Mouse (Mus musculus) layer of hippocampus, postnatal 10 days (tissue): ENCODE measurements around the gene Trim8. TPM values are rescaled to one million over a fixed set of nuclear protein-coding genes. Genes with fewer than 3 reads are reported as not detected.
A peak's percentile ranks its signal among the peaks of the same experiment; 100 is the strongest.

Experiments used
- DNase-seq, 2 experiments: peaks; one replicate each; pipeline ENCODE4 v3.0.0; 2021; ENCODE audit warnings: low spot score in 2 of 2
- total RNA-seq, 2 experiments: library from RNA; stranded (reverse); gene quantifications; 2 replicates each; pipeline ENCODE4 v1.2.3; 2021

The Trim8 gene
- total RNA-seq, 2 experiments from 2014 or later, result 108 to 111 TPM

DNA sequence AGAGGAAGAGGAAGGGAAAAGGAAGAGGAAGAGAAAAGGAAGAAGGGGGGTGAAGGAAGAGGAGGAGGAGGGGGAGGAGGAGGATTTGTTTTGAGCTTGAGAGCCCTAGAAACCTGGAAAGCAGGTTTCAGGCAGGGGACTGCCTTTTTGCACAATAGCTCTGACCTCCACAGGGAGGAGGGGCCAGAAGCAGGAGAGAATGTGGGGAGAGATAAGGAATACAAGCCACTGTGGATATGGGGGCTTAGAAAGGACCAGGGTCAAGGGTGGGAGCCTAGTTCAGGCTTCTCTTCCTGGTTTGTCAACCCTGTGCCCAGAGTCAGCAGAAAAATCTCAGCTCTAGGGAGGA, 21.6 kb downstream of the Trim8 start:
- no peak for DNase-seq

DNA sequence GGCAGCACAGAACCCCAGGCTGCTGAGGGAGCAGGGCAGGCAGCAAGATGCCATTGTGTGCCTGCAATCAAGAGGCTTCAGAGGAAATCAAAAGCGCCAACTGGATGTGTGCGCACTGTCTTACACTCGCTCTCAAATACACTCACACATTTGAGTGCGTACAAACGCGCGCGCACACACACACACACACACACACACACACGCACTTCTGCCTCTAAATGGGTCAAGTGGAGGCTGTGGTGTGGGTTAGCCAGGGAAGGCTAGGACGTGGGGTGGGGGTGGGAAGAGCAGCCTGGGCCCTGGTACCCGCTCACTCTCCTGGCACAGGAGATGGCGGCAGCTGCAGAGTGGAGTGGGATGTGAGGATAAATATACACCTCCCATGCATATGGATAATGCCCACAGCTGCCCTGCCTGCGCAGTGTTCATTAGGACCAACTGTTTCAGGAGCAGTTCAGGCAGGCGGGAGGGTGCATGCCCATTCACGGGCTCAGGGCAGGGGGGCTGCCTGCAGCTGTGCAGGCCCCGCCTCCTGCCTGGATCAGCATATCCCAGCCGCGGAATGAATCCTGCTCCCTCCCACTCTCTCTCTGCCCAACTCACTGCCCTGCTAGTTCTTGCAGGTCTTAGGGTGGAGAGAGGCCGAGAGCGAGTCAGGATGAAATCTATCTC, 22.1 kb downstream of the Trim8 start:
- DNase-seq, result peak in 1 of 2 experiments; percentile 72

DNA sequence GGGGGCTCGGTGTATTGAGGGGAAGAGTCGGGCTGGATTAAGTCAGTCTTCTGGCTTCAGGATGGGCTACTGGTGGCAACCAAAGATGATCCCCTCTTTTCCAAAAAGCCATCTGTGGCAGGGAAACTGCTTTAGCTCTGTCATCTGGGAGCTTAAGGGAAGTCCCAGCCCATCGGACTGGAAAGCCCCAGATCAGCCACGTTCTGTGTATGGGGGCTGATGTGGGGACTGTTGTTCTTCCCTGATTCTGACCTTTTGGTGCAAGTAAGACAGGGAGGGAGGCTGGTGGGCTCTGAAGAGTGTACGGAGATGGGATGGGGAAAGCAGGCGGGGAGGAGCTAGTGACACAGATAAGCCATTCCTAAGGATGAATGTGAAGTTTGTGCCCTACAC, 22.6 kb downstream of the Trim8 start:
- no peak for DNase-seq

DNA sequence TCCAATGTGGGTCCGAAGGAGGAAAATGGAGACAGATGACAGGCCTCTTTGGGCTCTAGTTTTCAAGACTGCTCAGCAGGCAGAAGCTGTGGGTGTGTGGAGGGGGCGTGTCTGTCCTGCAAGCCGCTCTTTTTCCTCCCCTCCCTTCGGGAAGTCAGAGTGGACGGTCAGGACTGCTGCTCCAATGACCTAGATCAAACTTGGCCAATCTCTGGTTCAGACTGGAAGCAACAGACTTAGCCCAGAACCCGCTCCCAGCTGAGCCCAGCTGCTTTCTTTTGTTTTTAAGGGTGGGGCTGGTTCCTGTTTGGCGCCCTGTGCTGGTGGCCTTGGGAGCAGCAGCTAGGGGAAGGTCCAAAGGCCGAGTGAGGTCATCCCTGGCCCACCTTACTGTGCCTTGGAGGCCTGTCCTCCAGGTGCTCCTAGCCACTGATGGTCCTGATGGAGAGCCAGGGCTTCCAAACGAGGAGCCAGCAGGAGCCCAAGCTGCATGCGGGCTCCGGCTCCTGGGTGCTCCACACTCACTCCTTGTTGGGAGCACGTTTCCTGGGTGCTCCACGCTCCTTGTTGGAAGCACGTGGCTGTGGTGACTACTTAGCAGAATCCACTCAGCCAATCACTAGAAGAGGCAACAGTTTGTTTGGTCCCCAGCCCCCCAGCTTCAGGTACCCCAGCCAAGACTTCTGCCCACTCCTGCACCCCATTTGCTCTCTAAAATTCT, 23.3 kb downstream of the Trim8 start:
- DNase-seq, result no peak

DNA sequence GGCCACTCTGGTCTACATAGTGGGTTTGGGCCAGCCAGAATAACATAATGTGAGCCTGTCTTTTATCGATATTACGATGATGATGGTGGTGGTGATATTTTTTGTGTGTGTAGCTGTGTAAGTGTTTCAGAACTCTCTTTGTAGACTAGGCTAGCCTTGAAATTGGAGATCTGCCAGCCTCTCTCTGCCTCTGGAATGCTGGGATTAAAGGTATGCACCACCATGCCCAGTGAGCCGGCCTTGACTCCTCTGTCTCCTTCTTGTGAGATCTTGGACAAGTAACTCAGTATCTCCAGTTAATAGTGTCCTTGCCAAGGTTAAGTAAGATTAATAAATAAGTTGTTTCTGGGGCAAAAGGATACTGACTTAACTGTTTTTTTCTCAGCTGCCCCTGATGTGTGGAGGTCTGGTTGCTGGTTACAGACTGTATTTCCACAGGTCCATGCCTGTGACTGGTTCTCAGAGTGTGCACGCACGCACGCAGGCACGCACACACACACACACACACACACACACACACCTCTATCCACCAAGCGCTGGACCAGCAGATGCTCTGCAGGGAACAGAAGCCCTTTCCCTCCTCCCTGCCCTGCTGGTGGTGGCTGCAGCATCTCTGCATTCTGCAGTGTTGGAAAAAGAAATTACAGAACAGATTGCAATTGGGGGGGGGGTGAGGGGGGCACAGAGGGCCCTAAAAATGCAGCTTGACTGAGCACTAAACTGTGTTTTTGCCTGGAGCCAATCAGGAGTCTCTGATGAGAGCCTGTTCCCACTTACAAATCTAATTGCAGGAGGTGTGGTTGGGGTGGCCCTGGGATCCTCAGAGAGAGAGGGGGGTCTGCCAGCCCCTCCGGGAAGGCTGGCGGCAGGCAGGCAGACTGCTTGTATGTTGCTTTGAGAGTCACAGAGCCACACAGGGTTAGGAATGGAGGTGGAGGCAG, 24.5 kb downstream of the Trim8 start:
- DNase-seq, result no peak

DNA sequence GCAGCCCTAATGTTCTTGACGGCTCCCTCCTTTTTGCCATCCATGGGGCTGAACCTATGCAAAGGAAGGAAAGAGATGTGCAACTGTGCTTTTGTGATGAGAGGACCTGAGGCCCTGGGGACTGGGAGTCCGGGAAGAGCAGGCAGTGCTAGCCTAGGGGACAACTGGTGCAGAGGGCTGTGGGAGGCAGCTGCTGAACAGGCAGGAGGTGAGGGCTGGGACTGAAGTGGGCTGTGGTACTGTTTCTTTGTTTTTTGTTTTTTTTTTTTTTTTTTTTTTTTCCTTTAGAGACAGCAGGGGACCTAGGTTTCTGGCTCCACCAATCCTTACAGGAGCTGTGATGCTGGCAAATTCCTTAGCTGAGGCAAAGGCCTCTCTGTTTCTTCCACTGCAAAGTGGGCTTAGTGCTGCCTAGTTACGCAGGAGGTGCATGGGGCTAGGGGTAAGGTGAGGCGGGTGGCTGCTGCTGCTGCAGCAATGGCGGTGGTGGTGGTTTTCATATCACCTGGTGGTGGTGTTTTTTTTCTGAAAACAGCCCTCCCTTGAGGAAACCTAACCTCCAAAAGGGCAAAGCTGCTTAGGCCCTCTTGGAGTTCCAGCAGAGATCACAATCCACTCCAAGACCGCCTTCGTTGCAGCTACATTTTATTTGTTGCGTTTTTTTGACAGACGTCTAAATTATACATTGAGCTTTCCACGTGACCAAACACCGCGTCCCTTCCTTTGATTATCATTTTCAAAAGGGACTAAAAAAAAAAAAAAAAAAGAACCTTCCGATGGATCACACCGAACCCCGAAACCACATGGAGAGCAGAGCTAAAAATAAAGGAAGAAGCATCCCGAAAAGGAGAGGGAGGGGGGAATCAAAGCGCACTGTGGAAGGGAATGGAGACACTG, 26.4 kb downstream of the Trim8 start:
- DNase-seq, result no peak

DNA sequence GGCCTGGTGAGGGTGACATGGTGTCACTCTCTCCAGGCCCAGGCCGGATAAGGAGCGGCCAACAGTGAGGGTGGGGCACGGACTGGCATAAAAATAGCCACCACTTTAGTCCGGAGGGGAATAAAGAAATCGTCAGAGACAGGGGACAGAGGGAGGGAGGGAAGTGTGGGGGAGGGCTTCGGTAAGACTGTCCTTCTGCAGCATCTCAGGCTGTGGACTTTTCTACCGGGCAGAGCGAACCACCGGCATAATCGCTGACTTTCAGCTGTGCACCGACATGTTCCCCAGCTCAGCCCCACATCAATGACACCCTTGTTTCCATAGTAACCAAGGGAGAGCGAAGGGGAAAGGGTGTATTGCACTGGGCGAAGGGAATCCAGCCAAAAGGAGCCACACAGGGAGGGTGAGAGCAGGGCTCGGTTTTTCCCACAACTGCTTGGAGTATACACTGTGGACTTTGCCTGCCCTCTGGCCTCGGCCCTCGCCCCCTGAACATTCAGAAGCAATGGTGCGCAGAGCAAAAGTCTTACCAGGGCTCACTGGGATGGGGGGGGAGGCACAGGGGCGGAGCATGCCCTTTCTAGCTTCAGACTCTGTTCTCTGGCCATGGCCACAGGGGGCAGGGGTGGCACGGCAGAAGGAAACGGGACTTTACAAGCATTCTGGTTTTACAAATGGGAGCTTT, 27.2 kb downstream of the Trim8 start:
- DNase-seq, result no peak

DNA sequence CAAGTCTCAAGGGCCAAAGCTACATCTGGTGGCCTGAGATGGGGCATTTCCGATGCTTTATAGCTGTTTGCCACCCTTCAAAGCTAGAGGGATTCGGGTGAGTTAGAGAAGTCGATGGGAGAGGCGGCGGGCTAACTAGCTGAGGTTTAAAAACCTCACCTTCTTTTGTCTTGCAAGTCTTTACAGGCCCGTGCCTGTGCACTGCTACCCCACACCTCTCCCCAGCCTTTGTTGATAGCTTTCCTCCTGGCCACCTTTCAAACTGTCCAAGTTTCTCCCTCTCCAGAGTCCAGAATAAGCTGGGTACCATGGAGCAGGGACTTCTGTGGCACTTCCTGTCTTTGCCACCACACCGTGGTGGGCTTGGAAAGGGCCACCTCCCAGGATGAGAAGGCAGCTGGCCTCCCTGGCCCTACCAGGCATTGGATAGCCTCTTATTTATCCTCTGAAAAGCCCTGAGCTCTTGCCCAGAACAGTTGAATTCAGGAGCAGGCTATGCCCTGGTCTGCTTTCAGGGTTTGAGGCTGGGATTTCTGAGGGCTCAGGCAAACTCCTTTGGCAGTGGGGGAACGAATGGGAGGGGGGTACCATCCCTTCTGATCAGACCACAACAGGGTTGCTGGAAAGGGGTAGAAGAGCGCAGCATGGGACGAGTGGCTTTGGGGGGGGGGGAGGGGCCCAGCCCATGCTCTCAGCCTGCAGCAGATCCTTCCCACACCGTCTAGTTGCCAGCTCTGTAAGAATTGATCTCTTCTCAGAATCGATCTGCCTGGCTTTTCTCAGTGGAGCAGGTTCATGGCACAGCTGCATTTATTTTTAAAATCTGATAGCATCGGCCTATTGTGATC, 28.3 kb downstream of the Trim8 start:
- no peak for DNase-seq

DNA sequence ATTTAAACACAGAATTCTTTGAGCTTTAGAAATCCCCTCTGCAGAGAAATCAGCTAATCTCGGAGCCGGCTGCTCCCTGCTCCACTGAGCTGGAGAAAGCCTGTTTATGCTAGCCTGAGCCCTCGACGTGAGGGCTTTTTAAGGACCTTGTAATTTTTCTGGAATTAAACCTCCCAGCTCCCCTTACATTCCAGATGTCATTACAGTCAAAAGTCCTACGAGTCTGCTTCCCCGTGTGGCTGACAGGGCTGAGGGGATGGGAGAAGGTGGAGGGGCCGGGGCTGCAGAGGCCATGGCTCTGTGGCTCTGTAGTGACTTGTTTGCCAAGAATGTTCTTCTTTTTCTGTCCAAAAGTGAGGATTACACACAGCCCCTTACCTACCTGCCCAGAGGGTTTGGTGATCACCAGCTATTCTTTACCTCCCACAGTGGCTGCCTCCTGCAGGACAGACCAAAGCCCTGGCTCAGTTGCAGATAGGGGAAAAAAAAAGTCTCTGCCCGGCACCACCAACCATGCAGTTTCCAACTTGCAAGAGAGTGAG, 29.0 kb downstream of the Trim8 start:
- no peak for DNase-seq

DNA sequence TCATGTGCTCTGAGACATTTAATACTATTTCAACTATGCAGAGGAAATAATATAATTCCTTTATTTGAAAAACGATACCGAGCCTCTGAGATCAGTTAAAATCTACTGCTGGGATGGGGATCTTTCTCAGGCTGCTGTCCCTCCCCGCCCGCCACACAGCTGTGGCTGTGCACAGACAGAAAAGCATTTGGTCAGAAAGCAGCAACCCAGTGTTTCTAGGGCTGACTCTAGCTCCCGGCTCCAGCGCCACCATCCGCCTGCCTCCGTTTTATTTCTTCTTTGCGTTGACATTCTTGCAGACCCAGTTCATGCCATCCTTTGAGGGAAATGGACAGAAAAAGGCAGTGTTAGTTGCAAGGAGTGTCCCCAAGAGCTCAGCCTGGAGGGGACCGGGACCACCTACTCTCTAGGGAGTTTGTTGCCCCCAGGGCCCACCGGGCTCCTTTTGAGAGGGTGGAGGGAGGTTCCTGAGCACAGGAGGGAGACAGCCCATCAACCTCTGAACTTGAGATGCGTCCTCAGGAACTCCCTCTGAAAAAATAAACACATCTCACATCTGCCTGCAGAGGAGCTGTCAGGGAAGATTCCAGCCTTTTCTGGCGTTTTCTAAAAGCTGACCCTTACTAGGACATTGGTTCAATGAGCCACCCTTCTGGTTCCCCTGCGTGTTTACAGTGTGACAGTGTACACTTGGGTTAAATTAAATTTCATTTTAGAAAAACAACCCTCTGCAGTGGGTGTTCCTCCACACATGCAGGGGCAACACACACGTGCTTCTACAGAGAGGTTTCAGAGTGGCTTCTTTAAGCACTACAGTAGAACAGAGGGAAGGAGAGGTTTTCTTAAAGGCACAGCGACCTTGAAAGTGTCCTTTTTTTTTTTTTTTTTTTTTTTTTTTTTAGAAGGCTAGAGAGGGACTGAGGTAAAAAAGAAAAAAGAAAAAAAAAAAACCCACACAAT, 29.8 kb downstream of the Trim8 start:
- no peak for DNase-seq

DNA sequence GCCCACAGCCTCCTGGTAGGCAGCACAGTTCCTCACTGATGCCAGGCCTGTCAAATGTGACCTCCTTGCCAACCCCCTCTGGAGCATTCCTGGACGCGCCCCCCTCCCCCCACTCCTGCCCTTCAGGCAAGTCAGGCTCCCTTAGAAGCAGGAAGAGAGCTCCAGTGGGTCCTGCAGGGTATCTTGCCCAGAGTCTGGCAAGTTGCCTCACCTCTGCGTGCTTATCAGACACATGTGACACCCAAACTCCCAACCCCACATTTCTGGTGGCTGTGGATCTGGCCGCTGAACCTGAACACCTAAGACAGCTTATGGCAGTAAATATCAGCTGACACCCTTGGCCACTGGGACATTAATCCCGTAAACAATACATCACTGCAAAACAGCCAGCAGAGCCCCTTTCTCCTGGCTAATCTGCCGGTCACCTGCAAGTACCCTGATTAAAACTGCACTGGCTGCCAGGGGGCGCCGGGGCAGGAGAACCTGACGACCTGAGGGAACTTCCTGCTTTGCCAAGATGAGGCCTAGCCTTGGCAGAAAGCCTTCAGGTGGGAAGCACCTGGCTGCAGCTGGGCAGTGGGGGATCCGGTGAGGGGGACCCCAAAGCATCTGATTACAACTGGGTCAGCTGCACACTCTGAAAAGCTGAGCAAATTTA, 30.7 kb downstream of the Trim8 start:
- no peak for DNase-seq

DNA sequence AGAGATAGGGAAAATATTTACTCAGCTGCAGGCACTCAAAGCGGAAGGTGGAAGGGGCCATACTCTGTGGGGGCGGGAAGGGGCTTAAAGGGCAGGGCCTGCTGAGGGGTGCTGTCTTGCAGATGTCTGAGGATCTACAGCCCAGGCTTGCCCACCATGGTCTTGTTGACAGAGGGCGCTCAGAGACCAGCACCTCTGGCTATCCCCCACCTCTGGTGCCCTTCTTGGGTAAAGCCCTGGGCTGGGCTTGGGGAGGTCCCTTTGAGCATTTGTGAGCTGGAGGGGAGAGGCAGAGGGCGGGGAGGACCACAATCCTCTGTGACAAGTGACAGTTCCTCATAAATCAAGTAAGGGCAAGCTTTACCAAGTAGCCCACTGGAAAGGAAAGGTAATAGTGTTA, 31.6 kb downstream of the Trim8 start:
- DNase-seq, result no peak

DNA sequence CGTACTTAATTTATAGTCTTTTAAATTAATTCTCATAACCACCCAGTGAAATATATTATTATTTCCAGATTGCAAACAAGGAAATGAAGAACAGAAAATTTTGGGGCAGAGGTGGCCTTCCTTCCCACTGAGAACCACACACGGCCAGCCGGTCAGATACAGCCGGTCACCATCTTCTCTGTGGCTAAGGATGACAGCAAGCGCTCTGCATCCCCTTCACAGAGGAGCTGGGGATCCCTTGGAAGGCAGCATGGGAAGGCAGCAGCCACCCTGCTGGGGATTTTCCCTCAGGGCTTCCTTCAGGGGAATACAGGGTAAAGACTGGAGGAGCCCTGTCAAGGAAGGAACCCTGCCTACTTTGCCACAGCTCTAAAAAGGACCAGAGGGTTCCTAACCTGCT, 32.0 kb downstream of the Trim8 start:
- no peak for DNase-seq

DNA sequence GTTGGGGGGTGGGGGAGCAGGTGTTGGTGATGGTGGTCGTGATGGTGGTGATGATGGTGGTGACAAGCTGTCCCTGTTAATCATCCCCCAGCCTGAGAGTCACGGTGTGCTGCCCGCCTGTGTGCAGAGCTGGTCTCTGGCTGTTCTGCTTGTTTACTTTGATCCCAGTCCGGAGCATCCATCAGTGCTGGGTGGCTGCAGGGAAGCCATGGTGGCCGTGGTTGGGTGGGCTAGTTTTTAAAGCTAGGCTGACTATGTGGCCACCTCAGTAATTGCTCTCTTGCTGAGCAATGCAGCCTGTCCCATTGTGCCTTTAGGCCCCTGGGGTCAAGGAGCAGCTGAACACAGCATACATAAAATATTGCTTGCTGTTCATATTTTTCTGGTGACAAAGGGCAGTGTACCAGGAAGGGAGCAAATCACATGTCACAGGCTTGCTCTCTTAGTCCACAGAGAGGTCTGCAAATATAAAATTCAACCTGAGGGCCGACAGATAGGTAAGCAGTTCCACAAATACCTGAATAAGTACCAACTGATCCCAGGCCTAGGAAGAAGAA, 33.1 kb downstream of the Trim8 start:
- DNase-seq, result no peak

DNA sequence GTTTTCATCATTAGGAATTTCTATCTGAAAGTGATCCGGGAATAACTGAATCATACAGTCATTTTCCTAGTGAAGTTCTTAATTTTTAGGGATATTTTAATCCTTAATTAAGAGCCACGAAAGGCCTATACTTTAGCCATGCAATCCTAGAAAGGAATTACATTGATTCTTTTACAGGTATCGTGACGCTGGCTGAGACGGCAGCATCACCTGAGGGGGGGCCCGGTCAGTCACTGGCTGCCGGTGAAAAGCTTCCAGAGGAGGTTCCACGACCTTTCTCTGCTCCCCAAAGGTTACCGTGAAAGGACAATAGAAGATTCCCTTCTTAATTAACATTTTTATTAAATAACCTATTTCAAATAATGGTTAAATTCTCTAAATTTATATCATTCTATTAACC, 35.9 kb downstream of the Trim8 start:
- no peak for DNase-seq

DNA sequence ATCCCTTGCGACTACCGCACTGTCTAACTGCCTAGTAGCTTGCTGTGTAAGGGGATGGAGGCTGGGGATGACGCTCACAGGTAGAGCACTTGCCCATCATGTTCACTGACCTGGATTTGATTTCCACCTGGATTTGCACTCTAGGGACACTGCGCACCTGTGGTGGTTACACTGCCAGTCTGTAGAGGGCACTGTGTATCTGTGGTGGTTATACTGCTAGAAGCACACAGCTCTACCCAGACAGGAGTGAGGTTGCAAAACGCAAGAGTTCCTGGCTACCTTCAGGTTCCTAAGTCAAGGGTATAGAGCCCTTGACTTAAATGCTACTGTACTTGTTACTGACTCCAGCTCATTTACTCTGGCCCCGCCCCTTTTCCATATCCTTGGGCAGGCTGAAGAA, 36.7 kb downstream of the Trim8 start:
- no peak for DNase-seq

DNA sequence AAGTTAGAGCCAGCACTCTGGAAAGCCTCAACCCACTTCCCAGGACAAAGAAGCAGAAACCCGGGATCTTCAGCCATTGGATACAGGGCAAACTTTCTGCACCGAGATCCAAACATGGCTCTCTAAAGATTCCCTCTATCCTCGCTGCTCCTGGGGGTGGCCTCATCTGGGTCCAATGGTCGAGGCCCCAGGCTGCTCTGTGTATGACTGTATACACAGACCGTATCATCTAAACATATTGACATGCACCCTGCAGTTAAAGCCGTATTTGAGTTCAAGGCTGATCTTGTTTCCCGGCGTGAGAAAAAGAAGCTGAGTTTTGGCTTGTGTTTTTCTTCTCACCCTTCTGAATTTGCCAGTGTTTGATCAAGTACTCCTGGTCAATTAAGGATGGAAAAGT, 41.2 kb downstream of the Trim8 start:
- DNase-seq, result no peak
